Mouse (Mus musculus): ENCODE measurements around the gene Oog1. TPM values are rescaled to one million over a fixed set of nuclear protein-coding genes. Genes with fewer than 3 reads are reported as not detected.
"Not testable (repeated sequence)": the region's sequence is repeated elsewhere in the genome, so short reads cannot be mapped to it uniquely, and the experiment has no call there.

The Oog1 gene
- not detected in 2 replicates for polyA plus RNA-seq (2016; fragmentation: Nextera tagmentation; extraction: Ambion mirVana)

- 84% methylated on average over 1 of the region's 2 CpGs for WGBS
- not testable (repeated sequence) for H3K36me3 ChIP-seq; H3K9me3 ChIP-seq (replicated peaks); H3K4me1 ChIP-seq; H3K9ac ChIP-seq; ATAC-seq (ENCODE audit: low FRiP score); H3K27me3 ChIP-seq; H3K4me2 ChIP-seq (replicated peaks); H3K27ac ChIP-seq; H3K4me3 ChIP-seq
These were observed at the start of gene Oog1 for GRCm38 (mm10) chr12:87602388-87602787. Oog1 (plus strand) TSS chr12:87602688.

GRCm38 (mm10) chr12:87601388-87601787 lies 1.1 kb upstream of the Oog1 start:
- not testable (repeated sequence) for H3K27me3 ChIP-seq; H3K4me1 ChIP-seq; H3K9me3 ChIP-seq (replicated peaks); H3K9ac ChIP-seq; H3K27ac ChIP-seq; H3K4me2 ChIP-seq (replicated peaks); H3K4me3 ChIP-seq; ATAC-seq (ENCODE audit: low FRiP score); H3K36me3 ChIP-seq
- 13% methylated on average over 2 of the region's 2 CpGs for WGBS

- not testable (repeated sequence) for H3K4me3 ChIP-seq; H3K27ac ChIP-seq; H3K4me1 ChIP-seq; H3K9ac ChIP-seq; H3K36me3 ChIP-seq; ATAC-seq (ENCODE audit: low FRiP score); H3K4me2 ChIP-seq (replicated peaks); H3K27me3 ChIP-seq; H3K9me3 ChIP-seq (replicated peaks)
- 94% methylated on average over 6 of the region's 7 CpGs for WGBS
These were observed 16.1 kb downstream of the Oog1 start, which contains the start of gene Gm4027 for GRCm38 (mm10) chr12:87618569-87618968. Gm4027 (plus strand) TSS chr12:87618869.

DNA sequence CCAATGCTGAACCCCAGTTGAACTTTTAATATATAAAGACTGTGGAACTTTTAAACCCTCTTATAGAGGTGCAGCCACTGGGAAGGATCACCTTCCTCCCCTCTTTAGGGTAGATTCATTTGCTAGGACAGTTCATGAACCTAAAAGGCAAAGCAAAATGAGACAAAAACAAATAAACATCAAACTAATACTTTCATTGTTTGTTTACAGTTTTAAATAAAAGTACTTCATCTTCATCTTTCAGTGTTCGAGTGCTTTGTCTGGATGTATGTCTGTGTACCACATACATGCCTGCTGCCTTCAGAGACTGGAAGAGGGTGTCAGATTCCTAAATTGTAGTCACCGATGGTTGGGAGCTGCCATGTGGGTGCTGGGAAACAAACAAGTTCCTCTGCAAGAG lies 42.0 kb downstream of the Oog1 start, which contains the start of gene Gm16381:
Gm16381 (minus strand) TSS at position 101 of the 400 bp plus-strand sequence.
- not testable (repeated sequence) for H3K27me3 ChIP-seq; H3K27ac ChIP-seq; H3K4me1 ChIP-seq; H3K9me3 ChIP-seq (replicated peaks); ATAC-seq (ENCODE audit: low FRiP score); H3K36me3 ChIP-seq; H3K9ac ChIP-seq; H3K4me2 ChIP-seq (replicated peaks); H3K4me3 ChIP-seq
- 95% methylated on average over 2 of the region's 2 CpGs for WGBS

- not testable (repeated sequence) for H3K27me3 ChIP-seq; H3K4me1 ChIP-seq; H3K36me3 ChIP-seq; ATAC-seq (ENCODE audit: low FRiP score); H3K27ac ChIP-seq; H3K4me3 ChIP-seq; H3K9me3 ChIP-seq (replicated peaks); H3K4me2 ChIP-seq (replicated peaks); H3K9ac ChIP-seq
- 66% methylated on average over 2 of the region's 4 CpGs for WGBS
These were observed 50.6 kb downstream of the Oog1 start for GRCm38 (mm10) chr12:87652916-87653703.

Other genes starting within 250 kb of the Oog1 start
- 72.2 and 77.7 TPM in 2 replicates for gene Sptlc2, start 214.3 kb upstream of the Oog1 start, polyA plus RNA-seq (2016; fragmentation: Nextera tagmentation; extraction: Ambion mirVana)
- gene Slirp, start 158.8 kb upstream of the Oog1 start, polyA plus RNA-seq (2016; fragmentation: Nextera tagmentation; extraction: Ambion mirVana), result 241 and 269 TPM in 2 replicates
- 48.1 and 53.9 TPM in 2 replicates for gene Alkbh1, start 158.7 kb upstream of the Oog1 start, polyA plus RNA-seq (2016; fragmentation: Nextera tagmentation; extraction: Ambion mirVana)
- 132 and 134 TPM in 2 replicates for gene Snw1, start 130.4 kb upstream of the Oog1 start, polyA plus RNA-seq (2016; fragmentation: Nextera tagmentation; extraction: Ambion mirVana)
- gene Gm5788, start 108.0 kb upstream of the Oog1 start, polyA plus RNA-seq (2016; fragmentation: Nextera tagmentation; extraction: Ambion mirVana), result not detected in 2 replicates
- gene Gm8300, start 88.4 kb upstream of the Oog1 start, polyA plus RNA-seq (2016; fragmentation: Nextera tagmentation; extraction: Ambion mirVana), result not detected in 2 replicates
- not detected in 2 replicates for gene Gm4027, start 16.2 kb downstream of the Oog1 start, polyA plus RNA-seq (2016; fragmentation: Nextera tagmentation; extraction: Ambion mirVana)
- not detected in 2 replicates for gene Gm16381, start 41.9 kb downstream of the Oog1 start, polyA plus RNA-seq (2016; fragmentation: Nextera tagmentation; extraction: Ambion mirVana)
- gene Gm21319, start 173.1 kb downstream of the Oog1 start, polyA plus RNA-seq (2016; fragmentation: Nextera tagmentation; extraction: Ambion mirVana), result not detected in 2 replicates
- gene Gm21936, start 192.8 kb downstream of the Oog1 start, polyA plus RNA-seq (2016; fragmentation: Nextera tagmentation; extraction: Ambion mirVana), result not detected in 2 replicates
- not detected in 2 replicates for gene BB287469, start 213.9 kb downstream of the Oog1 start, polyA plus RNA-seq (2016; fragmentation: Nextera tagmentation; extraction: Ambion mirVana)
- not detected in 2 replicates for gene Gm2001, start 239.7 kb downstream of the Oog1 start, polyA plus RNA-seq (2016; fragmentation: Nextera tagmentation; extraction: Ambion mirVana)